Mouse (Mus musculus) liver, postnatal 0 days (tissue): ENCODE measurements around the gene Pakap.

Experiments used
- CTCF ChIP-seq: sonication (generic); IDR thresholded peaks from 2 replicates; pipeline ENCODE4 v1.5.1; 2016; ENCODE audit warnings: antibody characterized with exemption, low read depth
- EP300 ChIP-seq: IDR thresholded peaks from 2 replicates; pipeline ENCODE4 v1.6.1; 2016; ENCODE audit warnings: antibody characterized with exemption, low read depth, mild to moderate bottlenecking

DNA sequence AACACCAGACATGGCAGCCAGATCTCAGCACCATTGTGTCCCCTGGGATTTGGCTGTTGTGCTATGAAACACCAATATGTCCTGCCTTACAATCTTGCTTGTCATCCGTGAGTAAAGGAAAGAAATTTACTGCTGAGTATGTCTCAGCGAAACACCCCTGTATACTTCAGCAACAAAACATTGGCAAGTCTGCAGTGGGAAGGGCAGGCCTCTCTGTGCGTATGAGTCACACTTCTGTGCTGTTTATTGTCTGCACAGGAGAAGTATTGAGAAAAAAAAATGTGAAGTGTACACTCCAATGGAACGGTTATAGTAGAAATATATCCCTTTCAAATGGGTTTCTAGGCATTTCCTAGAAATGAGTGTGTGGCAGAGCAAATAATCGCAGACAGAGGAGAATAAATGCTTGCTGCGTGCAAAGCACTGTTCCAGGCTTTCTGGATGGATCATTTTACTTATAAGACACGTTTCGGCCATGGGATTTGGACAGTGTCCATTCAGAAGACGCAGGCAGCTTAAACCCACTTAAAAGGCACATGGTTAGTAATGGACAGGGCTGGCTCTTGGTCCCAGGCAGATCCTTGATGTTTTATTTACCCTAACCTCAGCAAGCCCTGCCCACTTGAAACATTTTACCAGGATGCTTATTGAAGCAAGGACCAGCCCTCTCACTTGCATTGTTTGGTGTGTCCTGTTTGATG lies 69.0 kb downstream of the Pakap start:
- TF ChIP-seq EP300 (no peak), CTCF (no peak)
